Mouse (Mus musculus) heart, postnatal 4 days (tissue): ENCODE data around the gene Stk38. TPM values are rescaled to one million over a fixed set of nuclear protein-coding genes. Genes with fewer than 3 reads are reported as not detected.
A peak's percentile ranks its signal among the peaks of the same experiment; 100 is the strongest.

Experiments
- DNase-seq: peaks from one replicate; pipeline ENCODE4 v3.0.0; 2021
- total RNA-seq, 2 experiments: library from RNA; stranded (reverse); gene quantifications; 2 replicates each; pipeline ENCODE4 v1.2.3; 2021

The Stk38 gene
- total RNA-seq, 2 experiments from 2014 or later: 64.3 to 67.4 TPM

DNA sequence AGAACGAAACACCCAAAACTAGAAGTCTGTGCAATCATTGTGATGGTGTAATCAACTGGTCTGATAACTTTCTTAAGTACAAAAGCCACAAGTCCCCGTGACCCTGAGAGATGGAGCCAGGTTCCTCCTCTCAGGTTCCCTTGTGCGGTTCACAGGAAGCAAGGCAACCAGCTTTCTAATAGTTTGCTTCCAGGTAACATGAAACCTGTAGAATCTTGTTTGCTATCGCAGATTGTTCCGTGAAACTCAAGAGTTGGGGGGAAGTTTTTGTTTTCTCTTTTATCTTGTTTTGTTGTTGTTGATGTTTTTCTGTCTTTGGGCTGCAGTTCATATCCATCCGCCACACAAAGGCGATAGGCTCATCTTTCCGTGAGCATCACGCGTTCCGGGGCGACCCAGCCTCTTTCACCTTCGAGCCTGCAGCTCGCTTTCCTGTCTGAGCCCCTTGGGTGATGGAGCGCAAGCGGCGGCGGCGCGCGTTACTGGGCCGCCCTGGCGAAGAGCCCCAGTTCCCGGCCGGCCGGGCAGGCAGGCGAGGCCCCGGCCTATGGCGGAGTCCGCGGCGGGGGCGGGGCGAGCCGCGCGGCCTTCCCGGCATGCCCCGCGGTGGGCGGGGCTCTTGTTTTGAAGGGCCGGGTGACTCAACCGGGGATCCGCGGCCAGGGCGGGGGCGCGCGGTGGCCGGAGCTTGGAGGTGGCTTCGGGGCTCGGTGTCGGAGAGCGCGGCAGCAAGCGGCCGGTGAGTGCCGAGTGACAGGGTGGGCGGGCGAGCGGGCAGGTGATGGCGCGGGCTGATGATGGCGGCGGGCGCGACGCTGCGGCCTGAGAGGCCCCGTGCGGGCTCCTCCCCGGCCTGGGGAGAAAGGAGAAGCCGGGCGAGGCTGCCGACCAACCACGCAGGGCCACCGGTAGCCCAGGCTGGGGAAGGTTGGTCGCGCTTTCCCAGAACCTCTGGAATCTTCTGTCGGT lies 55.7 kb downstream of the Stk38 start, which contains the start of gene Kctd20:
Gene Kctd20, plus strand, starts transcription at position 120 of the 969 bp plus-strand sequence.
- DNase-seq: peak; percentile 96

DNA sequence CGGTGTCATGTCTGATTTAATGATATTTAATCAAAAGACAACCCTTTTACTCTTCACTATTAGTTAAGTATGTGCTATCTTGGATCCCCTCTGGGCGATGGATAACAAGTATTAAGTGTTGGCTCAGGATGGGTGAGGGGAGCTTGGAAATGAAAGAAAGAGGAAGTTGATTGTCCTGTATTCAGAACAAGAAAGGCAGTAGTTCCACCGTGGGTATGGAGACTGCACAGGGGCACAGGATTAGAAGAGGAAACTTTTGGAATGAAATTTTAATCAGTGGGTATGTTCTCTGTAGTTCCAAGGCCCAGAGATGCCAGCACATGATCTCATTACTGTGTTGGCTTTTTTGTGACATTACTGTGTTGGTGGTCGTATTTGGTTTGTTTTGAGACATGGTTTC lies 57.0 kb downstream of the Stk38 start:
- DNase-seq: no peak

DNA sequence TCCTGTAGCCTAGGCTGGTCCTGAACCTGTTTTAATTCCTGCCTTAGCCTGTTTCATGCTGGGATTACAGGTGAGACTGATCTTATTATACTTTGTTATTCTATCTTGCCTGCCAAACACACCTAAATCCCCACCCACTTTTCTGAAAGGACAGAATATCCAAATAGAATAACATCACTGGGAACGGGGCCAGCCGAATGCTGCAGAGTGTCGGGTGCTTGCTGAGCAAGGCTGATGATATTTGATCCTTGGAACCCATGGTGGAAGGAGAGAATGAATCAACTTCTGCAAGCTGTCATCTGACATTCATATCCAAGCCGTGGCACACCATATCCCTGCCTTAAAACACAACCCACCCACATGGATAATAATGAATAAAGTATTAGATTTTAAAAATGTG lies 59.1 kb downstream of the Stk38 start:
- DNase-seq: no peak

DNA sequence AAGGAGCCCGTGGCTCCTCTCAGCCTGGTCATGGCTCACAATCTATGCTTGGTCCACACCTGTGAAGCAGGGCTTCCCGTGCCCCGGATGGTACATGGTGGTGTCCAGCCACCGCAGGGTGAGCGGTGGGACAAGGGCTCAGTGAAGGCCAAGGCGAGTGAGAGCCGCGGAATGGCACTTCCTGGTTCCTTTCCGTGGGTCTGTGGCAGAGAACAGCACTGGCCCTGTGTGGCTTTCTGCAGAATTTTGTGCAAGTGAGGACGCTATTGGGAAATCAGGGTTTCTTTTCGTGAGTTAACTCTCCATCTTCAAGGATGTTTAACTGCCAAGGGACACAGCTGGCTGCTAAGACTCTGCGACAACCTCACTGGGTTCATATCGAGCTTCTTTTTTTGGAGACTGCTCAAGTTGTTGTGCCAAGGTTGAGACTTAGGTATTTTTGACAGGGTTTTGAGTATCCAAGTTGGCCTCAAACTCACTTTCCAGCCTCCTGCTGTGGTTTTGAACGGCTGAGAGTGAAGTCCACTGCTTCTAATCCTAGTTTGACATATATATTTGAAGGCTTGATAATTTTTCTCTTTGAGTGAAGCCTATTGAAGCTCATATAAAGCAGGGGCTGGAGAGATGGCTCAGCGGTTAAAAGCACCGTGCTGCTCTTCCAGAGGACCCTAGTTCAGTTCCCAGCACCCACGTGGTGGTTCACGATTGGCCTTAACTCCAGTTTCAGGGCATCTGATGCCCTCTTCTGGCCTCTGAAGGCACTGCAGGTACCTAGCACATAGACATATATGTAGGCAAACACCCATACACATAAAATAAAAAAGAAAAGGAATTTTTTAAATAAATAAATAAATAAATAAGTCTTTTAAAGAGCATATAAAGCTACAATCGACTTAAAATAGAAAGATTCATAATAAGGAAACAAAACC lies 60.5 kb downstream of the Stk38 start:
- DNase-seq: no peak

DNA sequence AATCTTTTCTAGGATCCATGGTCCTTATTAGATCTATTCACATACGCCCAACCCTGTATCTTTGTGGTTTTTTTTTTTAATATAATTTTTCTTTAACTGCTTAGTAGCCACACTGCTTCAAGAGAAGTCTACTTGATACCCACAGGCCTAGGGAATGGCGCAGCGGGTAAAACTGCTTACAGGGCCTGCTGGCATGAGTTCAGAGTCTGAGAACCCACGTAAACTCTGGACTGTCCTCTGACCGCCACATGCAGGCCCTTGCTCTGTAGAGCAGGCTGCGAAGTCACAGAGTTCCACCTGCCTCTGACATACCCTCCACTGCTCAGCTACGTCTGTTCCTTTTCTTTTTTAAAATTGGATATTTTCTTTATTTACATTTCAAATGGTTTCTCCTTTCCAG lies 63.3 kb downstream of the Stk38 start:
- no peak for DNase-seq

DNA sequence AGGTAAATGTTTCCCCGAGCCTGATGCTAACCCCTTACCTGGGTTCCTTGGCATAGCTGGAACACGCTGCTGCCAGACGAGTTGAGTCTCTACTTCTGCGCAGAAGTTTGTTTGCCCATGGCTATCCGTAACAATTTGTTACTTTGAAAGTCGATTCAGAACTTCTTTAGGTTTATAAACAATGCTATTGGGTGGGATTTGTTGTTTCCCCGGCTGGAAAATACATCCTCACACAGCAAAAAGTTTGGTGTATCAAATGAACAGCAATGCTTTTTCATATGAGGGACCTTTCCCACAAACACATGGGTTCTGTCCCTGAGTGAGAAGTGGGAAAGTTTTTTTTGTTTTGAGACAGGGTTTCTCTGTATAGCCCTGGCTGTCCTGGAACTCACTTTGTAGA lies 64.1 kb downstream of the Stk38 start, which contains the start of gene Pxt1:
Gene Pxt1, minus strand, starts transcription at position 101 of the 400 bp plus-strand sequence.
- DNase-seq: no peak

DNA sequence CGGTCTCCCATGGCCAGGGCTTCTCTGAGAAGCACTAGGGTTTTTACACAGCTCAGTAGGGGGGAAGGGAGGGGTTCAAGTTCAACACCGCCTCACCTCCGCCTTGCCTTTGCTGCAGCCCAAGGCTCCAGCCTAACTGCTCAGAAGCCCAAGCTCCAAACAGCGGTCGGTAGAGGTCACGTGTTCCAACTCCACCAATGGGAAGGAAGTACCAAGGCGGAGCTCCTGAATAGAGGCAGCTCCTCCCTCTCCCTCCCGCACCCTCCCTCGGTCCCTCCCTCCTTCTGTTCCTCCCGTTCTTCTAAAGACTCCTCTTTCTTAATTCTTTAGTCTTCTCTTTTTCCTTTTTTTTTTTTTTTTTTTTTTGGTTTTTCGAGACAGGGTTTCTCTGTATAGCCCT lies 65.7 kb downstream of the Stk38 start:
- no peak for DNase-seq

DNA sequence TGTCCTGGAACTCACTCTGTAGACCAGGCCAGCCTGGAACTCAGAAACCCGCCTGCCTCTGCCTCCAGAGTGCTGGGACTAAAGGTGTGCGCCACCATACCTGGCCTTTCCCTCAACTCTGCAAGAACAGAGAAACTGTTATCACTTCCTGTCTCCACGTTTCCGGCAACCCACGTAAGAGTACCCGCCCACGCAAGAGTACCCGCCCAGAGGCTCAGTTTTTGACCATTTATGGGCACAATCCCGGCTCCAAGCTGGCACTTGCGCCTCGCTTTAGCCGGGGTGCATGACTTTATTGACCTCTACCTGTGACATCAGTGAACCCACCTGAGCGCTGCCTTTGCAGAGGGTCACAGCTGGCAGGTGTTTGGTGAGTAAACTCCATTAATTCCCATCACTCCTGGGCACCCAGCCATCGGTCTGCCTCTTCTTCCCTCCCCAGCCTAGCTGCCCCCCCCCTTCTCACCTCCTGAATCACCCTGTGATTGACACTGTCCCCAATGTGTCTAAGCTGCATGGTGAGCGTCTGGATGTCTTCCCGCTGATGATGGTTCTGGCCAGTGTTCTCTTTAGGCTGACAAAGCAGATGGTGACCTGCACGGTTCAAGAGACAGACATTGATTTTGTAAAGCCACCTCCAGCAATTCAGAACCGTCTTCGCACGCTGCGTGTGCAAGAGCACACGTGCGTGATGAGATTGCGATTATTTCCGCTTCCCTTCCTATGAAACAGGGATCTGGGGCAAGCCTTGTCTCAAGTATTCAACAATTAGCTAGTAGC lies 66.8 kb downstream of the Stk38 start:
- no peak for DNase-seq

DNA sequence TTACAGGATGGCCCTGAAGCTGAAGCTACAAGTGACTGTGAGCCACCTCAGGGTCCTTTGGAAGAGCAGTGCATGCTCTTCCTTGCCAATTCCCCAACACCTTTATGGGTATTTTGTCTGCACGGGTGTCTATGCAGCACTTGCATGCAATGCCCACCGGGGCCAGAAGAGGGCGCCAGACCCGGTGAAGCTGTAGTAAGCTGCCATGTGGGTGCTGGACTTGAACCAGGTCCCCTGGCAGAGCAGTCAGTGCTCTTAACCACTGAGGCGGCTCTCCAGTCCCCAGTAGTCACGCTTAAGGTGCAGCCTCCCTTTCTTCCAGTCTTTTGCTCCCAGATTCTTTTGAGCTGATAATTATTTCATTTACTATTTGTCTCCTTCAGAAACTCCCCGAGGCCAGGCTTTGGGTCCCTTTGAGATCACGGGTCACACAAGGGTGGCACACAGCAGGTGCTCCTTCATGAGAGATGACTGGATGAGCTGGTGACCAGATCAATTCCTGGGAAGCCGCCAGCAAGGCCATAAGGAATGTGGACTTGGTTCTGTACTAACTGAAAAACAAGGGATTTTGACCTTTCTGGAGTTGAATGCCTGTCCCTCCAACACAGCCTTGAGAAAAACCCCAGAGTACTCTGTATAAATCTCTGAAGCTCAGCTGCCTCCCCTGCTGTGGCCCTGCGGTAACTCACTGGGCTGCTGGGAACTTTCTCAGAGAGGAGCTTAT lies 71.0 kb downstream of the Stk38 start:
- DNase-seq: peak; percentile 60

DNA sequence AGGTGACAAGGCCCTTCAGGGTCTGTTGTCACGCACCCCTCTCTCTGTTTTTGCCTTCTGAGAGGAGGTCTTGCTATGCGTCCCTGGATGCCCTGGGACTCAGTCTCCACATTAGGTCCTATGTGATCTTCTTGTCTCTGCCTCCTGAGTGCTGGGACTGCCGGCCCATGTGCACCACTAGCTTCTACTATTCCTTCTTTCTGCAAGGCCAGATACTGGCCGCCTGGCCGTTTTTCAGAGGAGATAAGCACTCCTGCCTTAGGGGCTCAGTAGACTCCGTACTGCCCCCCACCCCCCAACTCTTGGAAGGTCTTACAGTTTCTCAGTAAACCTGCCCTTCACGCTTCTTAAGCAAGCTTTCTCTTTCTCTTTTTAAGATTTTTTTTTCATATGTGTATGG lies 71.7 kb downstream of the Stk38 start:
- no peak for DNase-seq

DNA sequence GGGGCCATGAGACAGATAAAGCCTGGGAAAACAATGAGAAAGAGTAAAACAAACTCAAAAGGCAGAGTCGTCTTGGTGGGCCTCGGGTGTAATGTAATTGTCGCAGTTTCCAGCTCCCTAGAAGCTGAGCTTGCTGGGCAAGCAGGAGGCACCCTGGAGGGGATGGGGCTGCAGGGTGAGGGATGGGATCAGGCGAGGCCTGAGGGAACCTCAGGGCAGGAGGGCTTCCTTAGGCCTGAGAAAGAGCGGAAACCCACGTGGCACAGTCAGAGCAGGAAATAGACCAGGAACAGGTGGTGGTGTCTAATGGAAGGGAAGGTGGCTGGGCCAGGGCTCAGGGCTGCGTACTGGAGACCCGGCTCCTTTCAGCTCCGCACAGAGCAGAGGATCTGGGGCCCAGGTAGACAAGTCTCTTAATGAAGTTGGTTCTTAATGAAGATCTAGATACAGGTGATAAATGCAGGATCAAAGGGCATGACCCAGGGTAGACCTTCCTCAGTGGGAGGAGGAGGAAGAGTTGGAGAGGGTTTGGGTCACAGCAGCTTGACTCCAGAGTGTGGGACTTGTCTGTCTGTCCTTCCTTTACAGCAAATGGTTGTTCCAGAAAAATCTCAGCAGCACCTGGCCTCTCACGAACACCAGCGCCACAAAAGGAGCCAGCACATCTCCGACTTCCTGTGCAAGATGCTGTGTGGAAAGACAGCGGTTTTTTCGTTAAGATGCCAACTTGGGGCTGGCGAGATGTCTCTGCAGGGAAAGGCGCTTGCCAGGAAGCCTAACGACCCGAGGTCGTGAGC lies 73.5 kb downstream of the Stk38 start:
- DNase-seq: no peak

DNA sequence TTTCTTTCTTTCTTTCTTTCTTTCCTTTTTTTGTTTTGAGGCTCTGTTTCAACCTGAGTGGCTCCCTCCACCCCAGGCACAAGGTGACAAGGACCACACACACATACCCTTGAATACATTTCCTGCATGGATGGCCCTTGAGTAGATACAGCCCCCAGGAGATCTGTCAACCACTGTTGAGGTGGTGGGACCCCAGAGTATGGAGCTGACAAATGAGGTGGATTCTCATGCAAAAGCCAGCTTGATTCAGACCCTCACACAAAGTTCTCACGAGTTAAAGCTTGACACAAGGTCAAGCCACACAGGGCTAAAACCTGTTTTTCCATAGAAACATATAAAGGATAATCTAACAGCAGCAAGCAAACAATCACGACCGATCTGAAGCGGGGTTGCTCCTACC lies 75.5 kb downstream of the Stk38 start:
- DNase-seq: no peak

DNA sequence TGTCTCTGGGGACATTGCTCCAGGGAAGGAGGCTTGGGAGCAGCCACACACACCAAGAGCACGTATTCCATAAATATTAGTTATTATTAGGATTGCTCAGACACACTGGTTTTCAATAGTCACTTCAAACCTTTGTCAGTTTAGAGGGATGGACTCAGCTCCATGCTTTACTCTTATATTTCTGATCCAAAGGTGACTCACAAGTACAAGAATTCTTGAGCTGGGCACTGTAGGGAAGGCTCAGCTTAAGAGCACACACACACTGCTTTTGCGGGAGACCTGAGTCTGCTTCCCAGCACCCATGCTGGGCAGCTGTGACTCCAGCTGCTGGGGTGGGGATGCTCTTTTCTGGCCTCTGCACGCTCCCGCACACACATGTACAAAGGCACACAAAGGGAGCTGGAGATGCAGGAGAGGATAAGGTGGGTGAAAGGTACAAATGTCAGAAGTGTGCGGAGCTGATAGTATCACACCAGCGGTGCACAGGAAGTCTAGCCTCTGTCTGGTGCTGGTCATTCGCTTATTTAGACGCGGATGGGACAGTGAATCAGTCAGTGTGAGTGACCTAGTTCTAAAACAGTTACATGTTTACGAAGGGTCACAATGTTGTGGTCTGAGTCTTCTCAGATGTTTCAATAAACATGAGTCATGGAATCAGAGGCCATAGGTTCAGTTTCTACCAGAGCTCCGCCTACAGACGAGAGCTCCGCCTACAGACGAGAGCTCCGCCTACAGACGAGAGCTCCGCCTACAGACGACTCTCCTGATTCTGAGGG lies 76.2 kb downstream of the Stk38 start:
- no peak for DNase-seq

DNA sequence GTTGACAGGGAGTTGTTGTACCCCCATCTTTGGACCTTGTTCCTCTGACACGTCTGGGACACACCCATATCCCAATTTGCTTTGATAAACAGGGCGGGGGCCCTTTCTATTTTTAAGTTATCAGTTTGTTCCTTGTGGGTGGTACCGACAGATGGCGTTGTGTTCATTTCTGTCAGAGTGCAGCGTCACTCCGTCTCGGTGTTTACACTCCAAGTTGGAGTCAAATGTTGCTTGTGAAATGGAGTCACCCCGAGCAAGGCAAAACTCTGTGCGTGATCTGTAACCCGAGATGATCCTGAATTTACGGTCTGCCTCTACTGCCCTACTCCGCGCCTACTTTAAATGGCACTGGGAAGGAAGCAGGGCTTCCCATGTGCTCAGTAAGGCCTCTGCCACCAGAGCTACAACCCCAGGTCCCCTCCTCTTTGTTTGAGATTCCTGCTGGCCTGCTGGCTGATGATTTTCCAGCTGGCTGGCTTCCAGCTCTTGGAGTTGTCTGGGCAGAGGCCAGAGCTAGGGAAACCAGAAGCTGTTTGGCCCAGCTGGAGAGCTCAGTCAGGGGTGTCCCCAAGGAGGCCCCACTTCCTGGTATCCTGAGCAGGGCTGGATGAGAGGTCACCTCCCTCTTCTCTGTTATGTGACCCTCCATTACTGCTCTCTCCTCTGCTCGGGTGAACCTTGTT lies 77.3 kb downstream of the Stk38 start:
- peak; percentile 99 for DNase-seq

DNA sequence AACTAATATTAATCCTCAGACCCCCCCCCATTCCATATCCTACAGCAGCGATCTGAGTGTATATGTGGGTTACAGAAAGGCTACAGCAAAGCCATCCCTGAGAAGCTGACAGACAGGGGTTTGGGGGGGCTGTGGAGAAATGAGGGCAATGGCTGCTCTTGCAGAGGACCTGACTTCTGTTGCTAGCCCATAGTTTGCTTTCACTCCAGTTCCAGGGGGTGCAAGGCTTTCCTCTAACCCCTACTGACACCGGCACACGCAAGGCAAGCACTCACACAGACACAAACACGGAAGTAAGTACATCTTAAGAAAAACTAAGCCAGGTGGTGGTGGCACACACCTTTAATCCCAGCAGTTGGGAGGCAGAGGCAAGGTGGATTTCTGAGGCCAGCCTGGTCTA lies 78.4 kb downstream of the Stk38 start:
- no peak for DNase-seq

DNA sequence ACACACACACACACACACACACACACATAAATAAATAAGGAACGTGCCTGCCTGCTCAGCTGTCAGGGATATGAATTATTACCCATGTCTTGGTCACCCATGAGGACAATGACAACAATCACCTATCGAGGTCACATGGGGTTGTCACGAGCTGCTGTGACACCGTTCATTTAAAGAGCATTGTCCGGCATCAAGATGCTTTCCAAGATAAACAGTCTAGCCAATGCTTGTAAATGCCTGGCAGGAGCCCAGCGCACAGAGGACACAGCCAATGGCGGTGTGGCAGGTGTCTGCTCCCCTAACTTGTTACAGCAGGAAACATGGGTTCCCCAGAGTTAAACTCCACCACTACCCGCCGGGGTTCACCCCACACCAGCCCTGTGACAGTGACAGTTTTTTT lies 79.8 kb downstream of the Stk38 start:
- DNase-seq: no peak

DNA sequence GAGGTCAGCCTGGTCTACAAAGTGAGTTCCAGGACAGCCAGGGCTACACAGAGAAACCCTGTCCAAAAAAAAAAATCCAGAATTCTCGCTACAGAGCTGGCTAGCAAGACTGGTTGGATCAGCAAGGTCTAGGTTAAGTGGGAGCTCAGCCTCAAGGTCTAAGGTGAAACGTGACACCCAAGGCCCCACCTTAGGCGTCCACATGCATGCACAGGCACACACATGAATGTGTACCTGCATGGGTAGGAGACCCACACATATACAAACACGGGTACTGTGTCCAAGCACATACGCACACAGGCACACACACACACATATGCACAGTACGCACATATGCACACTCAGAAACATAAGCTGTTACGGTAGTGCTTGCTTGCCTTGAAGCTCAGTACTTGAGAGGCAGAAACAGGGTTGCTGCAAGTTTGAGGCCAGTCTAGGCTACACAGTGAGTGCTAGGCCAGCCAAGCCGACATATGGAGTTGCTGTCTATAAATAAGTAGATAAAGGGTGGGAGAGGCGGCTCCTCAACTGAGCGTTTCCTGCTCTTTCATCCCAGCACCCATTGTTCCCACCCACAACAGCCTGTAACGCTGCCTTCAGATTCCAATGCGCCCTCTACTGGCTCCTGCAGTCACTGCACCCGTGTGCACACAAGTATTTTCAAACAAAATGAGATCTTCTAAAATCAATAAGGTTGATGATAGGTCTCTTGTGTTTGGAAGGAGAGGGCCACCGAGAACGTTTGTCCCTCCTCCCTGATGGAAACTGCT lies 80.7 kb downstream of the Stk38 start:
- peak; percentile 68 for DNase-seq

DNA sequence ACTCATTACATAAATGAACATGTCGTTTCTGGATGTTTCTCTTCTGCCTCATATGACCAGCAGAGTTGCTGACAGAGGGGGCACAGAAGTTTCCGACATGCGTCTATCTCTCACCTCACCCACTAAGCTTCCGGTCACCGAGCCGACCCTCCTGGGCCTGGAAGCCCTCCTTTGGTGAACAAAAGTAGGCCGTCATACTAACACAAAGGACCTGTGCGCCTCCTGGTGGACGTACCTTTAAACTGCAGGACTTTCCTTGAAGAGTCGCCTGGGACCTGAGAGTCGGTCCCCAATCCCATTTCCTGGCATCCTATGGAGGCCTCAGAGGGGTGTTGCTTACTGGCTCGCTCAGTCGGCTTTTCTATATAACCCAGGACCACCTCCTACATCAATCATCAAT lies 81.4 kb downstream of the Stk38 start:
- DNase-seq: peak; percentile 88
